Mouse (Mus musculus) embryonic fibroblast, embryonic 13.5 days (primary cell): ENCODE data around the gene Elf3. TPM values are rescaled to one million over a fixed set of nuclear protein-coding genes. Genes with fewer than 3 reads are reported as not detected.
A peak's percentile ranks its signal among the peaks of the same experiment; 100 is the strongest.

Source experiments
- H3K27ac ChIP-seq: 2 replicates; pipeline ENCODE4 v1.5.1; 2012; ENCODE audit warnings: low read length, control low read depth, inconsistent platforms; ENCODE audit not compliant: insufficient read depth
- H3K4me1 ChIP-seq: 2 replicates; pipeline ENCODE4 v1.6.1; 2011; ENCODE audit warnings: low read length; ENCODE audit not compliant: control insufficient read depth, insufficient read depth
- H3K4me3 ChIP-seq: 2 replicates; pipeline ENCODE4 v1.5.1; 2011; ENCODE audit warnings: mild to moderate bottlenecking, control low read depth, low read length; ENCODE audit not compliant: insufficient read depth
- CTCF ChIP-seq: IDR thresholded peaks from 2 replicates; pipeline ENCODE4 v1.5.1; 2011; ENCODE audit warnings: mild to moderate bottlenecking, control low read depth, low read length, moderate library complexity, borderline replicate concordance; ENCODE audit not compliant: insufficient read depth
- POLR2A ChIP-seq: IDR thresholded peaks from 2 replicates; pipeline ENCODE4 v1.6.1; 2011; ENCODE audit warnings: low read depth, mild to moderate bottlenecking, control low read depth, low read length, moderate library complexity
- polyA plus RNA-seq: library from polyadenylated mRNA; stranded (reverse); fragments of >200 nt; gene quantifications from 2 replicates; pipeline ENCODE4 v1.2.4, GENCODE M21; 2011; ENCODE audit warnings: low read depth; ENCODE audit not compliant: missing spikeins, insufficient read length

Elf3 gene
- not detected in 2 replicates for polyA plus RNA-seq

GRCm38 (mm10) chr1:135258380-135259127, at the start of gene Elf3:
Gene Elf3 (minus strand): TSS chr1:135258568.
- Histone ChIP-seq H3K27ac (no peak within 1 kb of the TSS), H3K4me1 (no peaks in the 10 kb centered on the region), H3K4me3 (no peak within 1 kb of the TSS)
- TF ChIP-seq POLR2A: no peak
- TF ChIP-seq CTCF: no peak

DNA sequence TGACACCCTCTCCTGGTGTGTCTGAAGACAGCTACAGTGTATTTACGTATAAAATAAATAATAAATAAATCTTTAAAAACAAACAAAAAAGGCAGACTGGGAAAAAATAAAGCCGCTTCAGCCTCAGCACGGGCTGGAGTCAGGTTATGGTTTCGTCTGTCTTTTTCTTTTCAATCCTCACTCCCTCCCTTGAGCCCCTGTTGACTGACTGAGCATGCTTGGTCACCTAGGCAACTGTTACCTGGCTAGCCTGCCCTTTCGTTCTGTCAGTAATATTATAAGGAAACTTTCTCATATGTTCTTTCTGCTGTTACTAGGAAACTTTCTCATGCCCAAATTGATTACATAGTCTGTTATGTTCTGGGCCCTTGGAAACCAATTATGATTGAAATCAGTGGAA, 32.5 kb upstream of the Elf3 start:
- H3K4me3 ChIP-seq: no peak overlapping the region
- TF ChIP-seq POLR2A: no peak
- no peak for TF ChIP-seq CTCF
- no peaks in the 10 kb centered on the region for H3K4me1 ChIP-seq
- H3K27ac ChIP-seq: no peak overlapping the region

GRCm38 (mm10) chr1:135286311-135286710, 27.9 kb upstream of the Elf3 start:
- H3K27ac ChIP-seq: no peak overlapping the region
- TF ChIP-seq CTCF (no peak), POLR2A (no peak)

DNA sequence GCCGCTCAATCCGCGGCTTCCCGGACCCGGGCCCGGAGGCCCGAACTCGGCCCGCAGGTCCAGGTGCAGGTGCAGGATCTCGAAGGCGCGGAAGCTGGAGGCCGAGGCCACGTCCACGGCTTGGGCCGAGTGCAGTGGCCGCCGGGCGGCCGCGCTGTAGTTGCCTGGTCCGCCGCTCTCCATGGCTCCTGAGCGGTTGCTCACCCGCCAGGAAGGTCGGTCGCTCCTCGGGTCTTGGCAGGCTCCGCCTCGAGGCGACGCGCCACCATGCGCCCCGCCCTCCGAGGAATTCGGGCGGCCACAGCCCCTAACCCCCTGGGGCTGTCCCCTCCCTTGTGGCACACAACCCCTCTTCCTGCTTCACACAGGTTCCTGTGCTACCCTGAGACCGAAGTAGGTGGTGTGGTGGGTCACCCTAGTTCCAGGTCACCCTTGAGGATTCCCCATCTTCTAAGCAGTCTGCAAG, 25.5 kb upstream of the Elf3 start, which contains the start of gene Rnpep:
TSS of gene Rnpep (minus strand) at position 259 of the 466 bp plus-strand sequence.
- TF ChIP-seq CTCF (no peak), POLR2A (peak; percentile 89)
- Histone ChIP-seq H3K4me3 (peak within 1 kb of the TSS; percentile 54), H3K27ac (peak within 1 kb of the TSS; percentile 38), H3K4me1 (no peaks in the 10 kb centered on the region)

More at GRCm38 (mm10) chr1:135286311-135286710, 27.9 kb upstream of the Elf3 start:
- Histone ChIP-seq H3K4me3 (no peak overlapping the region), H3K4me1 (no peaks in the 10 kb centered on the region)

DNA sequence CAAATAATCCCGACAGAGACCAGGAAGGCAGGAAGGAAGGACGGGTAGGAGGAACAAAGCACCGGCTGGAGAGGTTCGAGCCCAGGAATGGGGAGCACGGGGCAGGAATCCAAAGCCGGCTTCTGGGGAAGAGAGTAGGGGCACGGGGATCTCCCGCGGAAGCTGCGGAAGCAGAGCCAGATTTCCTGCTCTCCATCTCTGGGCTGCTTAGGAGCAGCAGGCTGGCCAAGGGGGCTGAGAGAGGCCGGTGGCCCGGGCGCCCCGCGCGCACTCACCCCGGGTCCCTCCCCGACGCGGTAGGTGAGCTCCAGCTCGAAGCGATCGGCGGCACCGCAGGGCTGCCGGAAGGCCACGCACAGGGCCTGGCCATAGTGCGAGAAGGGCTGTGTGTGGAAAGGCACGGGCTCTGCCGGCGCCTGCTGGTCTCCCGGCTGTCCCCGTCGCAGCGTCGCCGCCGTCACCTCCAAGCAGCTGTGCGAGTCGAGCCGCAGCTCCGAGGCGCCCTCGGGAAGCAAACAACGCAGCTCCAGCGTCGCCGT, 25.0 kb upstream of the Elf3 start:
- H3K27ac ChIP-seq: peak overlapping the region; percentile 38

DNA sequence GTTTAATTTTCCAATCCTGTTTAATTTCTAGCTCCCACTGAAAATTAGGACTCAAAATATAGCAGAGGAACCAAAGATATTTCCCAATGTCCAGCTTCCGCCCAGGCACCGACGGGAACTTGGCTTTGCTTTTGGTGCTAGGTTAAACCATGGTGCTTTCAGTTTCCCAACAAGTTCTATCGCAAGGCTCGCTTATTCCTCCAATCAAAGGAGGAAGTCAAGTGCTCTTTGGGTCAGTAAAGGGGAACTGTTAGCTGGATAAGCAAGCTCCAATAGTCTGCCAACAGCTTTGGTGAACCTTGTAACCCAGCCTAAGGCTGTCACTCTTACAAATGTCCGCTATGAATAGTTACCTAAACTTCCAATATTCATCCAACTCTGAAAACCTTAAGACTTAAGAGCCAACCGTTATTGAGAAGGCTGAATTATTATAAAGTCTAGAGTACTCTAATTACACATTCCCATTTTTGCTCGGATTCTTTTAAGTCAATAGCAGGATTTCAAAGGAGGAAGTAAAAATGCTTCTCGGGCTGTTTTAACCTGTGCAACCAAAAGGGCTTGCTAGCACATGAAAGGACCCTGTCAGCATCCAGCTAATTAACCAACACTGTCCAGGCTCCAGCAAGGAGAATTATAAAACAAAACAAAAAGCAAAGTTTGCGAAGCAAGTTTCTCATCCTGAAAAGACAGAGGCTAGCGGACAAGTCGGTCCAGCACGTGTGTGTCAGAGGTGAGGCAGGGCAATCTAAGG, 24.3 kb upstream of the Elf3 start:
- no peaks in the 10 kb centered on the region for H3K4me1 ChIP-seq
- H3K4me3 ChIP-seq: peak overlapping the region; percentile 54
- TF ChIP-seq CTCF (no peak), POLR2A (no peak)
- H3K27ac ChIP-seq: 0 out of 2 replicates have a peak overlapping the region, but pooled peaks have one; percentile 38

More for the DNA sequence above, 25.0 kb upstream of the Elf3 start:
- H3K4me3 ChIP-seq: peak overlapping the region; percentile 54
- H3K4me1 ChIP-seq: no peaks in the 10 kb centered on the region
- TF ChIP-seq CTCF: no peak
- TF ChIP-seq POLR2A: no peak

DNA sequence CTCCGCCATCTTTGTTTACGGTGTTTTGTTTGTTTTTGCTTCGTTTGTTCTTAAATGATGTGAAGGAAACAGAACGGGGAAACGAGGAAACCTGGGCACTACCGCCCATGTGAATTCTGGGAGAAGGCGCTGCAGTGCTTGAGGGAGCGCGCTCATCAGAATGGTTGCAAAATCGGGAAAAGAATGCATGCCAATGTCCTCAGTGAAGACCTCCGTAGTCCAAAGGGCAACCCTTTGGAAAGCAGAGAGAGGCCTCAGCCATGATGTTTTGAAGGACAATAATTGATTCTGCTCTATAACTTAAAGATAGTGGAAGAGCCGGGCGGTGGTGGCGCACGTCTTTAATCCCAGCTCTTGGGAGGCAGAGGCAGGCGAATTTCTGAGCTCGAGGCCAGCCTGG, 23.5 kb upstream of the Elf3 start:
- TF ChIP-seq CTCF (no peak), POLR2A (no peak)
- Histone ChIP-seq H3K4me3 (no peak overlapping the region), H3K4me1 (no peaks in the 10 kb centered on the region), H3K27ac (no peak overlapping the region)

GRCm38 (mm10) chr1:135280646-135281045, 22.3 kb upstream of the Elf3 start:
- no peak overlapping the region for H3K4me3 ChIP-seq
- TF ChIP-seq POLR2A (no peak), CTCF (no peak)
- H3K4me1 ChIP-seq: no peaks in the 10 kb centered on the region
- no peak overlapping the region for H3K27ac ChIP-seq

GRCm38 (mm10) chr1:135271371-135271770, 13.0 kb upstream of the Elf3 start:
- no peak overlapping the region for H3K27ac ChIP-seq
- no peak overlapping the region for H3K4me3 ChIP-seq
- TF ChIP-seq POLR2A (no peak), CTCF (no peak)
- H3K4me1 ChIP-seq: no peaks in the 10 kb centered on the region
